Mouse (Mus musculus): ENCODE data around the gene Fhit.

The Fhit gene

DNA sequence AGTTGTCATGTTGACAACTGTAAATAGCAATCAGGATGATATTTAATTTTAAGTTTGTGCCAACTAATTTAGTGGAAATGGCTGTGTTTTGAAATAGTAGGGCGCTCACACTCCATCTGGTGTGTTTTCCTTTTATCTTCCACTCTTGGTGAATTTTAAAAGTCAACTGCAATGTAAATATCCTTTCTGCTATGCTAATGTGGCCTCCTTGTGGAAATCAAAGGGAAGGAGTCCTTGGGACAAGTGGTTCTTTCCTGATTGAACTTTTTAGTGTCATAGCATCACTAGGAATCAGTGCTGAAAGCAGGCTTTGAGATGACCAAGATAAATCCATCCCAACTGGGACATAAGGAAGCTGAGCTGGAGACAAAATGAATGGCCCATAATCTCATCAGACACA lies 1413.1 kb downstream of the Fhit start:
- no peak for DNase-seq (ENCODE audit: extremely low read depth, low read depth, low spot score)

DNA sequence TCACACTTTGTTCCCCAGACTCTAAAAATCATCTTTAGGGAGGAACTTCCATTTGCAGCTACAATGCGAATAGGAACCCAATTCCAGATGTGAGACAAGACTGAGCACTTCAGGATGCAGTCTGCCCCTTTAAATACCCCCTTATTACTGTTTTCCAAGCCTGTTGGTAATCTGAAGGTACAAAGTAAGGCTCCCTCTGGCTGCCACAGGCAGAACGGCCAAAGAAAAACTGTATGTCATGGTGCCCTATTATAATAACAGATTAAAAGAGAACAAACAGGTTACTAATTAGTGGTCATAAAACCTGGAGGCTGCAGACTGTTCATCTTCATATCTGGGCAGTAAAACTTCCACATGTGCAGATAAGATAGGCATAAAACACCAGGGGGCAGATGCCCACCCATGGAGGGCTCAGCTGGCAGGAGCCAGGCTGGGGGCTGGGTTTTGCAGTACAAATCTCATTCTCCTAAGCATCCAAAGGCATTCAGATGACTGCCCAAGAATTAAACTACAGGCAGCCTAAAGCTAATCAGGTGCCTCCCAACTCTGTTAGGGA lies 1439.8 kb downstream of the Fhit start:
- DNase-seq (ENCODE audit: extremely low read depth, low read depth, low spot score) = no peak

DNA sequence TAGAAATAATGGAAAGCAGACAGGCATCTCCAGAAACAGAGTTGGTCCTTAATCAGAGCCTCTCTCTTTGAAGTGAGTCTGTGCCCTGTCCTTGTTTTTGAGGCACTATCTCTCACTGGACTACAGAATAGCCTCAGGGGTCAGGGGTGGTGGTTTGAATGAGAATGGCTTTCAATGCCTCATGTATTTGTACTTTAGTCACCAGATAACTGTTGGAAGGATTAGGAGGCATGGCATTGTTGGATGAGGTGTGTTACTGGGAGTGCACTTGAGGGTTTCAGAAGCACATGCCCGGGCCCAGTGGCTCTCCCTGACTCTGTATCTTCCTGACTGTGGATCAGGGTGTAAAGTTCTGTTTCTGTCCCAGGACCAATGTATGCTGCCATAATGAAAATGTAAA lies 1463.2 kb downstream of the Fhit start:
- no peak for DNase-seq (ENCODE audit: extremely low read depth, low read depth, low spot score)

DNA sequence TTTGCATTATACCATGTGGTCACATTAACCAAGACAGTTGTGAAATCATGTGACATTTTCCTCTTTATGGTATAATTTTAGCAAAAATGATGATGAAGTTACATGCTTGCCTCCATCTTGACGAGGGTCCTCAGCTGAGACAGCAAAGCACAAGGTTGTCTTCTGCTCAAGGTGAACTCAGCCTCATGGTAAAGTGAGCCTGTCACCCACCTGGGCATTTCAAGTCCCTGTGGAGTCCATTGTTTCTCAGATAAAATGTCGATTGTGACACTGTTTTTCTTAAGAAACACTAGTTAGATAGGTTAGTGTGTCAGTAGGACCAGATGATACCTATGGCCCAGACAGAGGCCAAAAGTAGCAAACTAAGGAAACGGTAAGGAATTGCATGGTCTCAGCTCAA lies 1464.7 kb downstream of the Fhit start:
- no peak for DNase-seq (ENCODE audit: extremely low read depth, low read depth, low spot score)

DNA sequence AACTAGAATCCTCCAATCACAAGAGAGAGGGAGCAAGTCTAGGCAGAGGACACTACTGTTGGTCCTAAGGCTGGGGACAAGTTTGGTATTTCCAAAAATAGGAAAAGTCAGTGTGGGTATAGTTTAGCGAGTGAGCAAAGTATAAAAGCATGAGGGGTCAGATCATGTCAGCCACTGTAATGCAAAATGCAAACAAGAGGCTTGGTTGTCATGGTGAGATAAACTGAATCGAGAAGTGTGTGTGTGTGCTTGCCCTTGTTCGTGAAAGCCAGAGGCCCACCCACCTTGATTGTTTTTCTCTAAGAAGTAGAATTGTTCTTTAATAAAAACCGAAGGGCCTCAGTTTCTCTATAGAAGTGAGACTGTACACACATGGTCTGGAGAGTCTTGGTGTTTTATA lies 1465.8 kb downstream of the Fhit start:
- DNase-seq (ENCODE audit: extremely low read depth, low read depth, low spot score) = no peak

DNA sequence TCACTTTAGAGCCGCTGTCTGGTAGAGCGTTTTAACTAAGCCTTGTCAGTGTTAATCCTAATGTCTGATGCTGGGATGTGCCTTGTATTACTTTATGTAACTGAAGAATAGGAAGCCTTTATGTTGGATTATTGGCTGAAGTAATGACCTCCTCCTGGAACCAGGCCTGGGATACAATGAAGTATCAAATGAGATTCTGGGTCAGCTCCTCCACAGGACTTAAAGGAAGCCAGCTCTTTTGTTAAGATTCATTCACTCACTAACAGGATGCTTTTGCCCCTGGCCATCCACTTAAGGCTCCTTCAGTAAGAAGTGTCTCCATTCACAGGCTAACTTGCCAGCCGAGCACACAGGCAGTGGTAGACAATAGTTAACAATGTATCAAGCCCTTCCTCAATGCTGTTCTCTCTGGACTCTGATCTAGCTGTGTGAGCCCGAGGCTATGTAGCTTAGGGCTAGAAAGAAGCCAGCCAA lies 1466.6 kb downstream of the Fhit start:
- DNase-seq (ENCODE audit: extremely low read depth, low read depth, low spot score) = no peak

DNA sequence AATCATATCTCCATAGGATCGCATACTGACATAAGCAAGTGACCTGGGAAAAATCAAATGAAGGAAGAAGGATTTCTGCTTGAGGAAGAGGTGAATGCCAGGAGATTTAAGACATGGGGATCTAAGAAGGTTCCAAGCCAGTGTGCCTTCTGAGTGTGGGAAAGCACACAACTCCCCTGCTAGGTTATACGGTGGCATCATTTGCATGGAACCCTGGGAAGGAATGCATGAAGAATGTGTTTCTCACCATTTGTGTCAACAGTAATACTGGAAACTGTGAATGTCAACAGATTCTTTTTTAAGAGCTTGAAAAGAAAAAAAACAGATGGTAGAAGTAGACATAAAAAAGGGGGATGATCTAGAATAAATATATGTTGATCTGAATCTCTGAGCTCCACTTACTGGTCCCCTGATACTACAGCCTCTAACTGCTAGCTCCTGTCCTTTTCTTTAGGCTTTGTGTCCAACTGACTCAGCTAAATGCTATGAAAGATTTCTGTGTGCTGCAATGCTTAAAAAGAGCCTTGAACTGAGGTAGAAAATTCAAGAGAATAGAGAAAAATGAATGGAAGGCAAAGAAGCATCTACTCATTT lies 1473.1 kb downstream of the Fhit start:
- no peak for DNase-seq (ENCODE audit: extremely low read depth, low read depth, low spot score)

DNA sequence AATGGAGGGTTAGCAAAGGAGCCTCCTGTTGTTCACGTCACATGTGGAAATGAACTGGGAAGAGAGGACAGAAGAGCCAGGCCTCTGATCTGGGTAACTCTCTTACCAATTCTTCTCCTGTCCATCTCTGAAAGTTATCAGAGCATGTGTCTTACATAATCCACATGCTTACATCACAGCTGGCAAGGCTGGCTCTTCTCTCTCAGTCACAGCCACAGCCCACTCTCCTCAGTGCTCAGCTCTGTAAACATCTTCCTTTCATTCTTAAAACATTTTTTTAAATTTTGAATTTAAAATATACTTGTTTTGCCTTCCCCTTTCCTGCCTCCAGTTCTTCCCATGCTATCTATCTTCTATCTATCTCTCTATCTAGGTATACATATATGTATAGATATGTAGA lies 1477.5 kb downstream of the Fhit start:
- no peak for DNase-seq (ENCODE audit: extremely low read depth, low read depth, low spot score)

DNA sequence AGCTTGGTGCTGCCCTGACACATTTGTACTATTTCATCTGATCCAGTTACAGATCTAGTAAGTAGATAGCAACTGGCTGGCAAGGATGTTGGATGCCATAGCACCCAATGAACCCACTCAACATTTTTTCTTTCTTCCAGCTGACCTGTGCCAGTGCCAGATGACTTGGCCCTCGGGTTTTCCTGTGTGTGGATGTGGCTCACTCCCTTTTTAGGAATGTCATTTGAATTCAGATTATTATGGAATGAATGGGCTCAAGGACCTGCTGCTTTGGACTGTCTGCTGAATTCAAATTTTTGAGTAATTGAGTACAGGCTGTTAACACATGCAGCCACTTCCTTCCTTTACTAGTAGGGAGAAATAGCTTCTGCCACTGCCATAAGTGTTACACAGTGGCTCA lies 1489.1 kb downstream of the Fhit start:
- no peak for DNase-seq (ENCODE audit: extremely low read depth, low read depth, low spot score)

DNA sequence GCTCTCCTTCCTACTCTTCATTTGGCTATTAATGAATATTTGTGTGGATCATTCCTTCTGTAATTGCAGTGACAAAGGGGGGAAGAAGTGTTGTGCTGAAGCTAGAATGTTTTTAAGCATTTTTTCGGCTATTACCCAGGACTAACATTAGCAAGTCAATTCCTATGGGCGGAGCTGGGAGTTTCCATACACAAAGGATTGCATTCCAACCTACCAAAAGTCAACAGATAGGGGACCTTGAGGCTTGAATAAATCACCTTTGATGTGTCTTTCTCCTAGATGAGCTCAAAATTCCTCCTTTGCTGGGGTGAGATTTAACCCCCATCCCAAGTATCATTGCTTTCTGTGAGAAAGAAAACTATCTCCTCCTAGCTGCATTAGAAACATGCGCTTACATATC lies 1490.1 kb downstream of the Fhit start:
- no peak for DNase-seq (ENCODE audit: extremely low read depth, low read depth, low spot score)

DNA sequence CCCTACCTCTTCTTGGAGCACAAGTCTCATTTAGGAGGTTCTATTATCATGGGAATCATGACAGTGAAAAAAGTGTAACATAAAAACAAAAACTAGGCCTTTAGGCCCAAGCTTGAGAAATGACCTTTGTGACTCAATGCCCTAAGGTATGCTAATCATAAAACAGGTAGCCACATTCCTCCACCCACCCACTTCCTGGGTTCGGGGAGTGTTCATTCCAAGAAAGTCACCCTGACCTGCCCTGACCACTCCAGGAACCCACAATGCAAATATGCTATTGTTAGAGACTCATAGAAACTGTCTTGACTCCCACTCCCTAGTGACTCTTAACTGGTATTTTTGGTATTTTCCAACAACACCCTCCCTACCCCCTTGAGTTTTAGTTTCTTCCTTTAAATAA lies 1492.1 kb downstream of the Fhit start:
- no peak for DNase-seq (ENCODE audit: extremely low read depth, low read depth, low spot score)

DNA sequence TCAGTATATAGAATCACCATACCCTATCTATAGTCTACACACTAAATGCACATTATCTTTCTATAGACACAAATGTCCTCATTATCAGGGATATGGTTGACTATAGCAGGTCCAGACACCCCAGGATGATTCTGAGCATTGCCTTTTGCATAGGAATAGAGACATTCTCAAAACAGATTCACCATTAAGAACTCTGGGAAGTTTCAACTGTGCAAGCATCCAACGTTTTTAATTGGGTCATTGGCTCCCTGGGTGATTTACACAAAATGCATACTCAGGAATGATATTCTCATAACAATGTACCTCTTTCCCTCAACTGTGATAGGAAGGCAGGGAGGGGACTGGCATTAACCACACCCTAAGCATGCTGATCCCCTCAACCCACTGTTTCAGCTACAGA lies 1503.4 kb downstream of the Fhit start:
- no peak for DNase-seq (ENCODE audit: extremely low read depth, low read depth, low spot score)

DNA sequence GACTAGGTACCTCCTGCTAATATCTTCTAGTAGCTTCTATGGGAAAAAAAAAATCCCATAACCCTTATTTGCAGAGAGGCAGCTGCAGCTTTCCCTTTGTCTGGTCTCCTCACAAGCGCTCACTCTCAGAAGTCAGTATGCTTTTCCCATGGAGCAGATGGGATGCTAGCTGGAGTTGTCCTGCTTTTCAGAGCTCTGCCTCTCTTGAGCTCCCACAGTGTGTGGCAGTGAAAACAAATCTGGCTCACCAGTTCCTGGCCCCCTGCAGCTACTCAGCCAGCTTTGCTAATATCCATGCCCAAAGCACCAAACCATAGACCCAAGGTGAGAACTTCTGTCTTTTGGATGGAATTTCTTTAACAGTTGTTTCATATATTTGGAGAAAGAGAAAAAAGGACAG lies 1510.4 kb downstream of the Fhit start:
- no peak for DNase-seq (ENCODE audit: extremely low read depth, low read depth, low spot score)

DNA sequence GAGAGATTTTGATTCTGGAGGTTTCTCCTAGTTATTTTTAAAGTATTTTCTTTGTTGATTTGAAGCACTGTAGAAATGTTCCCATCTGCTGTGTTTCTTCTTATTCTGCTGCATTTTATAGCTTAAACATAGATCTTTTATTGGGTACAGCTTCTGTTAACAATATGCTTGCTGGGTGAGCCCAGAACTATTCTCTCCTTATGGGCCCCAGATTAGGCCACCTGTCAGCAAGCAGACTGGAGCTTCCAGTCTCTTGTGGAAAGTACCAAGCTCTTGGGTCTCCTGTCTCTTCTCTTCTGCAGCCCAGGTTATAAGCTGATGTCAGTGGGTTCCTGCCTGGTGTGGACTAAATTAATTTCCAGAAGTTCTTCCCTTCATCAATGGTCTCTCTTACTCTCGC lies 1513.4 kb downstream of the Fhit start:
- no peak for DNase-seq (ENCODE audit: extremely low read depth, low read depth, low spot score)

DNA sequence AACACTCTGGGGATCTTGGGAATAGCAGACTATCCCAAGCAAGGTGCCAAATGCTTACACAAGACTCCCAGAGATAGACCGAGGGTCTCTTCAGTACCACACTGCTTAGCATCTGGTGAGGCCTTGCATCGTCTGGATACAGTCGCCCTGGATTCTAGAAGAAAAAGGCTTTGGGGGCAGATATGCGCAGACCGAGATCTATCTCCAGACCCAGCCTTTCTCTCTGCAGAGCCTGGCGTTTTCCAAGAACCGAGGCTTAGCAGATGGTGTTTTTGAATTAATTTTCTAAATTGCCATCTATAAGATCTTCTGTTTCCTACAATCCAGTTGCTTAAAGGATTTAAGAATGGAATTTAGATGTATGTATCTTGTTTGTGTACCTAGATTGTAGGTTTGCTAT lies 1515.6 kb downstream of the Fhit start:
- DNase-seq (ENCODE audit: extremely low read depth, low read depth, low spot score) = no peak

DNA sequence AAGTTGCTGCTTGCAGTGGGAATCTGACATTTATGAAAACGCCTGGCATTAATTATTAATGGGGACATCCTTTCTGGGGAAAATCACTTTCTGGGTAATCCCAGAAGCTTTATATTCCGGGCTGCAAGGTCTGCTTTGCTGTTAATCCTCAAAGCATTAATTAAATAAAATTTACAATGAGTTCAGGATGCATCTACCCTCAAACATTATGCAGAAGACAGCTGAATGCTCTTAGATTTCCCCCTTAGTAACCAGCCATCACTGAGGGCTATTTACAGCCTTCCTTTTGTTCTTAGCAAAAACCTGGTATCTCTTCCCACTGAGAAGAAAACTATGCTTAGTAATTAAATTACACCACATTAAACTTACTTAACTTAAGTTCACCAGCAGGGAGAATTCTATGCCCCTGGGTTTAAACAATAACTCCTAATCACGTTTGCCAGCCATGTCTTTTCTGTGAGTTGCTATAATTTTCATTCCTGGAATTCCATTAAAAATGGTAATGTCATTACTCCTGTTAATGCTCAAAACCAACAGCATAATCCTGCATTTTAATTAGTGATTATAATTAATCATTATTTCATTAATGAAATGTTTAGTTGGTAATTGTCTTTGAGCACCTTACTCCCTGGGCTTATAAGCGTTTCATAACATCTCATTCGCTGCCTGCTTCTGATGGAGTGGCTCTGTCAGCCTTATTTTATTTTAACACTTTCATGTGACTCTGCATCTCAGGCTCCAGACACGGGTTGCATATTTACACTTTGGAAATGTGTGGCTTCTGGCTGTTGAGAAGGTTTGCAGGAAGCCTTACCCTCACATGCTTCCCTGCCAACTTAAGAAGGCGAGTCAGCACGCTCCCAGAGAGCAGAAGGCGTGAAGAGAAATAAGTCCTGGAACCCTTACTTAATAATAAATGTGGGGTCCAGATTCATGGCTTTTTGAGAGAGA lies 1517.3 kb downstream of the Fhit start:
- DNase-seq (ENCODE audit: extremely low read depth, low read depth, low spot score) = no peak

DNA sequence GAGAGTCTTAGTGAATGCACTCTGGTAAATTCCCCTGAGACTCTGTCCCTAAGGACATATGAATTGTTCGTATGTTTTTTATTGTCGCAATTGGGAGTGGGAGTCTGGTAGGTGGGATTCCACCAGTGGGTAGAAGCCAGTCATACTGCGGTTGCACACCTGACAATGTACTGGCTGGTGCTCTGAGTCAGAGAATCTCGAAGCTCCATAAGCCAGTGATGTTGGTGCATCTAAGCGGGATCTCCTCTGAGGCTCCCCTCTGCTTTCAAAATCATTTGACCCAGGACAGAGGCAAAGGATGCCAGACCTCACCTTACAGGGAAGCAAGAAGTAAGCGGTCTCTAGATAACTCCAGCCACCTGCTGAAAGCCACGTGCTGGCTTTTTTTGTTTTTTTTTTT lies 1518.1 kb downstream of the Fhit start:
- DNase-seq (ENCODE audit: extremely low read depth, low read depth, low spot score) = no peak

DNA sequence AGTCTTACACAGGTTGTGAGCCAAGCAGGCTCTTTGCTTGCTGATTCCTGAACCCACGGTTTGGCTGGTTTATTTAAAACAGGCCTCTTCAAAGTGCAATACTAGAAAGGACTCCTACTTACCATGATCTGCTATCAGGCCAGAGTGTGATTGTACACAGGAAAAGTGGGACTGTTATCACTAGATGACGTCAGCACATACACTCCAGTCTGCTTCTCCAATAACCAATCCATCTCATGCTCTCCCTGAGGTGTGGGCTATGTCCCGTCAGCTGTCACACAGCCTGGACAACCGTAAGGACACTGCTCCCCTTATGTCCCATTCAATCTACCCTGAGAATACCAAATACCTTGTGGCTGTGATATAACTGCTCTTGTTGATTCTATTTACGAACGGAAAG lies 1519.2 kb downstream of the Fhit start:
- no peak for DNase-seq (ENCODE audit: extremely low read depth, low read depth, low spot score)

DNA sequence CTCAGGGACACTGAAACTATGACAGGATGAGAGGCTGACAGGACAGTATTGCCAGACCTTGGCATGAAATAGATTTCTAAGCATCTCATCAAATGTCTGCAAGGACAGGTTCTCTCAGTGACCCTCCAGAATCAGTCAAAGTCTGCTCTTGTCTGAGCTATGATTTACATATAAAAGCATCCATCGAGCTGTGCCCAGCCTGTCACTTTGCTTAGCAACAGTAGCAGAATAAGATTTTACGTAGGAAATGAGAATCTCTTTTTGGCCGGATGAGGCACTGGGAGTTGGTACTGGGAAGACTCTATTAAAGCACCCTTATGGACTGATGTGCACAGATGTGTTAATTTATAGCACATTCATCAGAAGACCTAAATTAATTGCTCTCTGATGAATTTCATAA lies 1519.8 kb downstream of the Fhit start:
- no peak for DNase-seq (ENCODE audit: extremely low read depth, low read depth, low spot score)

DNA sequence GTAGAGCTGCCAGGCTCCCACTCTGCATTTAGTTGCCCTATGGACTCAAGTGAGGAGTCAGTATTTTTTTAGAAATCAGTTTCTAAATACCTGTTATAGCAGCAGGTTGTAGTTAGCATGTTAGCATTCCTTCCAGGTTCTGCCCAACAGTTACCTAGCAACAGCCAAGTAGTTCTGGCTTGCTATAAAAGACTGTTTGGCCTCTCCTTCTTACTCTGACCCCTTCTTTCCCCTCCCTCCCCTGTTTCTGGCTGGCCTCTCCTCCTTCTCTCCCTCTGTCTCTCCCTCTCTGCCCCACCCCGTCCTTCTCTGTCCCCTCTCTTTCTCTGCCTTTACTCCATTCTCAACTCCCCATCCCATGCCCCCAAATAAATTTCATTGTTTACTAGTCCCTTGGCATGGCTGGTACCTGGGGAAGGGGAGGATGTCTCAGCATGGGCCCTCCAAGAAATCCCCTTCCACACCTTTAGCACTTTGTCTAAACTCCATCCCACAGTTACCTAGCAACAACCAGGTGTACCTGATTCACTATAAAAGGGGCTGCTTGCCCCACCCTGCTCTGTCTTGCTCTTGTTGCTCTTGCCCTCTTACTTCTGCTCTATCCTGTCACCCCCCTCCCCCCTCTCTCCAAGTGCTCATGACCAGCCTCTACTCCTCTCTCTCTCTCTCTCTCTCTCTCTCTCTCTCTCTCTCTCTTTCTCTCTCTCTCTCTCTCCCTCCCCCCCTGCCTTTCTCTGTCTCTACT lies 1527.4 kb downstream of the Fhit start:
- no peak for DNase-seq (ENCODE audit: extremely low read depth, low read depth, low spot score)

DNA sequence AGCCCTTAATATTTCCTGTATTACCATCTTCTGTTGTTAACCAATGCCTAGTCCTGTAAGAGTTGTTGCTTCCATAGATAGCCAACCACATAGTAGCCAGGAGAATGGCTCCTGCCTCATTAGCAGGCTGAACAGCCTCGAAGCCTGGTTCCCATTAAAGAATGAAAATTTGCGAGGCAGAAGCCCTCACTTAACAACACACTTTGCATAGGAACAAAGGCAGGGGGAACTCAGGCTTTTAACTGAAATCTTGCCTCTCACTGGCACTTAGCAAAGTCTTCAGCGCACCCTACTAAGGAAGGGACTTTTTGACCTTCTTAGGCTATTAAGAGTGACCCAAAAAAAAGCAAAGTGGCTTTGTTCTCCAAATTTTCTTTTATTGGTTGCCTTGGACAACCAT lies 1529.3 kb downstream of the Fhit start:
- DNase-seq (ENCODE audit: extremely low read depth, low read depth, low spot score) = no peak

All from fat pad, adult 2 months (tissue).